Mouse (Mus musculus): Measurements from ENCODE around the gene Lamb3. TPM values are rescaled to one million over a fixed set of nuclear protein-coding genes. Genes with fewer than 3 reads are reported as not detected.
A peak's percentile ranks its signal among the peaks of the same experiment; 100 is the strongest.

Lamb3 gene
- polyA plus RNA-seq, 1 experiment from 2014 or later: 8.5 TPM

DNA sequence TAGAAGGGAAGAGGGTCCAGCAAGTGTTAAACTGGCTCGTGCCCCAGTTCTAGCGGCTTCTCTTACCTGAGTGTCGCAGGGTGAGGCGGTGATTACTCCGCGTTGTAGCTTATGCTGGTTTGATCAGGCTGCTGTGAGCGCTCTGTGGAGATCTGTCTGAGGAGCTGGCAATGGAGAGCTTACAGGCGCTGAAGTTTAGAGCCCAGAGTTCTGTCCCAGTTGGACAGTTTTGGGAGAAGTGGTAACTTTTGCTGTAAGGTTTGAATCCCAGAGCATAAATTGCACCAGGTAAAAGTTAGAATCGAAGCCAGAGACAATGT lies 33.7 kb upstream of the Lamb3 start:
- Histone ChIP-seq H3K9ac (ENCODE audit: low read depth, low read length) (peak overlapping the region; percentile 77), H3K4me2 (ENCODE audit: low read depth, low read length) (peak overlapping the region; percentile 70), H3K36me3 (ENCODE audit: control insufficient read depth, insufficient read depth, low read length) (no peaks in the 10 kb centered on the region; the same call in 1 of the 2 replicates), H3K27me3 (replicated peaks; ENCODE audit: control insufficient read depth, insufficient read depth, low read length) (no peaks in the 10 kb centered on the region), H3K4me3 (ENCODE audit: low read depth, low read length) (peak overlapping the region; percentile 61), H3K9me3 (ENCODE audit: control insufficient read depth, low read length) (no peaks in the 10 kb centered on the region), H3K27ac (replicated peaks; ENCODE audit: low read depth, low read length) (peak overlapping the region; percentile 83), H3K4me1 (ENCODE audit: control insufficient read depth, insufficient read depth, low read length) (peaks cover 20% of the 10 kb centered on the region)
- DNase-seq (ENCODE audit: low spot score) (no peak), ATAC-seq (ENCODE audit: low read depth) (no peak)
- WGBS: 21% methylated on average over 9 of the region's 9 CpGs

DNA sequence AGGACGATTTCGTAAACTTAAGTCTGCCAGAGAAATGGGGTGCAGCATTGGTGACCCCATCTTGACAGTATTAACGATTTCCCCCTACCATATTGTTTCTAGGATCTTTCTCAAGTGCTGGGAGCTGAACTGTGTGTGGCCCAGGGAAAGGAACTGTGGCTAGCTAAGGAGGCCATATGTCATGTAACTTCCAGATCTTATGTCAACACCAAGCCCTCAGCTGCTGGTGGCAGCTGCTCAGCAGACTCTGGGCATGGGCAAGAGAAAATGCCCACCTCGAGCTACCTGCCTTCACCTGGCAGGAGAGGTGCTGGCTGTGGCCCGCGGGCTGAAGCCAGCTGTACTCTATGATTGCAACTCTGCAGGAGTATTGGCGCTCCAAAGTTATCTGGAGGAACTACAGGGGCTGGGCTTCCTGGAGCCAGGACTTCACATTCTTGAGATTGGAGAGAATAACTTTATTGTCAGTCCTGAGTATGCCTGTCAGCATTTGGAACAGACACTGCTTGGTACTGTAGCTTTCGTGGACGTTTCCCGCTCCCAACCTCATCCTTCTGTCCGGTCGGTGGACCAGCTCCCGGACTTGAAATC lies 33.3 kb upstream of the Lamb3 start:
- Histone ChIP-seq H3K9ac (ENCODE audit: low read depth, low read length) (peak overlapping the region; percentile 77), H3K4me1 (ENCODE audit: control insufficient read depth, insufficient read depth, low read length) (peaks cover 20% of the 10 kb centered on the region), H3K4me3 (ENCODE audit: low read depth, low read length) (peak overlapping the region; percentile 61), H3K36me3 (ENCODE audit: control insufficient read depth, insufficient read depth, low read length) (no peaks in the 10 kb centered on the region), H3K4me2 (ENCODE audit: low read depth, low read length) (peak overlapping the region; percentile 70), H3K9me3 (ENCODE audit: control insufficient read depth, low read length) (no peaks in the 10 kb centered on the region), H3K27ac (replicated peaks; ENCODE audit: low read depth, low read length) (peak overlapping the region; percentile 83; the same call in 1 of the 2 replicates), H3K27me3 (replicated peaks; ENCODE audit: control insufficient read depth, insufficient read depth, low read length) (no peaks in the 10 kb centered on the region)
- WGBS: 88% methylated on average over 13 of the region's 13 CpGs
- DNase-seq (ENCODE audit: low spot score) (no peak), ATAC-seq (ENCODE audit: low read depth) (no peak)

DNA sequence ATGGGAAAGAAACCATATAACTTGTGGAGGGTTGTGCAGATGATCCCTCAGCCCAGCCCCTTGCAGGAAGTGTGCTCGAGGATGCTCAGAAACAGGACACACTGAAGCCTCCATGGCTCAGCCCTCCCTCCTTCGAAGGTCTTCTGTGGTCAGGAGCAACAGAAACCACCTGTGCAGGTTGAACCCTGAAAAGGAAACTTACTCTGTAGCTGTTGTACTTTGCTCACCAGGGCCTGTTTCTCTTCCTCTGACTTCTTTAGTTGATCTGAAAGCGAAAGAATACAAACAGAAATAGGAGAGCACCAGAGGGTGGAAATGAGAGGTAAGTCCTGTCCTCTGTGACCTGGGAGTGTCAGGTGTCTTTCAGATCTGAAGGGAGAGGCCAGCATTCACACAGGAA lies 26.4 kb upstream of the Lamb3 start:
- no peak overlapping the region for H3K4me3 ChIP-seq (ENCODE audit: low read depth, low read length)
- no peak overlapping the region for H3K4me2 ChIP-seq (ENCODE audit: low read depth, low read length)
- no peaks in the 10 kb centered on the region for H3K4me1 ChIP-seq (ENCODE audit: control insufficient read depth, insufficient read depth, low read length)
- H3K9me3 ChIP-seq (ENCODE audit: control insufficient read depth, low read length): no peaks in the 10 kb centered on the region
- DNase-seq (ENCODE audit: low spot score) (no peak), ATAC-seq (ENCODE audit: low read depth) (no peak)
- no peak overlapping the region for H3K27ac ChIP-seq (replicated peaks; ENCODE audit: low read depth, low read length)
- 76% methylated on average over 3 of the region's 3 CpGs for WGBS
- H3K36me3 ChIP-seq (ENCODE audit: control insufficient read depth, insufficient read depth, low read length): no peaks in the 10 kb centered on the region
- no peak overlapping the region for H3K9ac ChIP-seq (ENCODE audit: low read depth, low read length)
- H3K27me3 ChIP-seq (replicated peaks; ENCODE audit: control insufficient read depth, insufficient read depth, low read length): no peaks in the 10 kb centered on the region

DNA sequence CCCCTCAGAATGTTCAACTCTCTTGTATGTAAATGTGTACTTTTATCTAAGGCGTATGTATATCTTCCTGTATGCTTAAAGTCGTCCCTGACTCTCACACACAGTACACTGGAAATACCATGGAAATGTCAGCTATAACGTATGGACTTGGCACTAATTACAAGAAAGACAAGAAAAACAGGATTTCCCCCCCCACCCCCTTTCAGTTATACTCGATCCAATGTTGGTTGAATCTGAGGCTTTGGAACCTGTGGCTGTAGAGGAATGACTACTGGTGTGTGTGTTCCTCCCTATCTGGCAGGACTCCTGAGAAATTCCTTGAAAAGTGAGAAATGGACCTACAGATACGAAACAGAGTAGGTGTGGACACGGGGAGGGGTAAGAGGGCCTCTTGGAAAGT lies 19.2 kb upstream of the Lamb3 start:
- ATAC-seq (ENCODE audit: low read depth) (no peak), DNase-seq (ENCODE audit: low spot score) (peak; percentile 65)

DNA sequence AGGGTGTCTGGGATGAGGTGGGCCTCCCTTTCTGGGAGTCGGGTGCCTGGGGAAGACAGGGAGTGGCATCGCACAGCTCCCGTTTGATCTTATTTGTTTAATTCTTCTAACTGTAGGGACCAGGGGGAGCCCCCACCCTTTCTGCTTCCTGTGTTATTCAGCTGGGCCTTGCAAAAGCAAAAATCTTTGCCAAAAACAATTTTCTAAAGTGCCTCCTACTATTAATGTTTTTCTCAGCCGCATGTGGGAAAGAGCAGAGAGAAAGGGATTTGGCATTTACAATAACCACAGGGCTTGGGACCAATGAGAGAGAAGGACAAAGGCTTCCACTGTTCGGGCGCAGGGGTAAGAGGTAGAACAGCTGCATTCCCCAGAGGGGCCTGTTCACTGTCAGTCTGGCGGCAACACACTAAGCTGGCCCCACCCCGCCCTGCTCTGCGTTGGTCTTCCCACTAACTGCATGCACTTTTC lies 18.3 kb upstream of the Lamb3 start:
- Histone ChIP-seq H3K4me3 (ENCODE audit: low read depth, low read length) (no peak overlapping the region), H3K9me3 (ENCODE audit: control insufficient read depth, low read length) (no peaks in the 10 kb centered on the region), H3K27ac (replicated peaks; ENCODE audit: low read depth, low read length) (peak overlapping the region; percentile 93), H3K27me3 (replicated peaks; ENCODE audit: control insufficient read depth, insufficient read depth, low read length) (no peaks in the 10 kb centered on the region), H3K9ac (ENCODE audit: low read depth, low read length) (peak overlapping the region; percentile 34), H3K4me1 (ENCODE audit: control insufficient read depth, insufficient read depth, low read length) (peaks cover 38% of the 10 kb centered on the region), H3K36me3 (ENCODE audit: control insufficient read depth, insufficient read depth, low read length) (no peaks in the 10 kb centered on the region), H3K4me2 (ENCODE audit: low read depth, low read length) (peak overlapping the region; percentile 25)
- DNase-seq (ENCODE audit: low spot score) (peak; percentile 96), ATAC-seq (ENCODE audit: low read depth) (peak; percentile 98)
- 3% methylated on average over 9 of the region's 9 CpGs for WGBS

More for the DNA sequence above, 19.2 kb upstream of the Lamb3 start:
- H3K9ac ChIP-seq (ENCODE audit: low read depth, low read length): no peak overlapping the region
- no peaks in the 10 kb centered on the region for H3K36me3 ChIP-seq (ENCODE audit: control insufficient read depth, insufficient read depth, low read length)
- no peaks in the 10 kb centered on the region for H3K27me3 ChIP-seq (replicated peaks; ENCODE audit: control insufficient read depth, insufficient read depth, low read length)
- 71% methylated on average over 6 of the region's 6 CpGs for WGBS
- H3K27ac ChIP-seq (replicated peaks; ENCODE audit: low read depth, low read length): peak overlapping the region; percentile 93
- no peak overlapping the region for H3K4me3 ChIP-seq (ENCODE audit: low read depth, low read length)
- H3K9me3 ChIP-seq (ENCODE audit: control insufficient read depth, low read length): no peaks in the 10 kb centered on the region
- H3K4me2 ChIP-seq (ENCODE audit: low read depth, low read length): no peak overlapping the region
- peaks cover 38% of the 10 kb centered on the region for H3K4me1 ChIP-seq (ENCODE audit: control insufficient read depth, insufficient read depth, low read length)

DNA sequence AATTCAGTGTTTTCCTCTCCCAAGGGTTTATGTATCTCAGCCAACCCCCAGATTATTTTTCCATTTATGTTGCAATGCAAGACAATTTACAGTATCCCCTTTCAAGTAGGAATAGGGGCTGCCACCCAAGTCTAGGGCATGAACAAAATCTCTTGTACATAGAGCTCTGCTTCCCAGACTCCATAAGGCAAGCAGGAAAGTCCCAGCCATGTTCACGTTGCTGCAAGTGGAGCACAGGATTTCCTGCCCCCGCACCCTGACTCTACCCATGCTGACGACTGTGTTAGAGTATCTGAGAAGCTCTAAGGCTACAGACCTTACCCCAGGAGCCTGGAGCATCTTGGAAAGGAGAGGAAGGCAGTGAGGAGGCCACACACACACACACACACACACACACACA lies 17.7 kb upstream of the Lamb3 start:
- WGBS: 21% methylated on average over 3 of the region's 3 CpGs
- Histone ChIP-seq H3K9ac (ENCODE audit: low read depth, low read length) (no peak overlapping the region), H3K36me3 (ENCODE audit: control insufficient read depth, insufficient read depth, low read length) (no peaks in the 10 kb centered on the region), H3K9me3 (ENCODE audit: control insufficient read depth, low read length) (no peaks in the 10 kb centered on the region), H3K27me3 (replicated peaks; ENCODE audit: control insufficient read depth, insufficient read depth, low read length) (no peaks in the 10 kb centered on the region), H3K4me3 (ENCODE audit: low read depth, low read length) (no peak overlapping the region), H3K4me1 (ENCODE audit: control insufficient read depth, insufficient read depth, low read length) (peaks cover 38% of the 10 kb centered on the region), H3K4me2 (ENCODE audit: low read depth, low read length) (no peak overlapping the region; the same call in 1 of the 2 replicates), H3K27ac (replicated peaks; ENCODE audit: low read depth, low read length) (peak overlapping the region; percentile 93)
- peak; percentile 66 for DNase-seq (ENCODE audit: low spot score)
- peak; percentile 41 for ATAC-seq (ENCODE audit: low read depth)

DNA sequence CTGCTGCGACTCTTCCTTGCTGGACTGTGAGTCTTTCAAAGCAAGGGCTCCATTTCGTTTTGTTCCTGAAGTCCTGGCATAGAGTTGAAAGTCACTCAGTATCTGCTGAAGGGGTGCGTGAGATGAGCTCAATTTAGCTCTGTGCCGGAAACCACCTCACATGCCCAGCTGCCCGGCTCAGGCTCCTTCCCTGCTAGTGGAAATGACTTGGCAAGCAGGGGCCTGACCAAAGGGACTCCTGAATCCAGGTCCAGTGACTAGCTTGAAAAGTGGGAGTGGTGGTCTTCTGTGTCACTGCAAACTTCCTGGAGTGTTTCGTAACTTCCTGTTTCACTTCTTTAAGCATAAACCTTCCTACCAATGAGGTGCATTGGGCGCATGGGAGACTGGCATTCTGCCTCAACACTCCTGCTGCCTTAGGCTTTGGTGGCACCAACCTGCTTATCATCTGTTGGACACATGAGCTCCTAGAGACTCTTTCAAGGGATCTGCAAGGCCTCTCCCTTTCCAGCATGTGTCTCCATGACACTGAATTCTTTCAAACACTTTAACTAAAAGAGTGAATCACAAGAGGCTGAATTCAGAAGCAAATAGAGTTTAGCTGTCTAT lies 15.7 kb upstream of the Lamb3 start:
- Histone ChIP-seq H3K4me3 (ENCODE audit: low read depth, low read length) (no peak overlapping the region), H3K27ac (replicated peaks; ENCODE audit: low read depth, low read length) (no peak overlapping the region; the same call in 1 of the 2 replicates), H3K36me3 (ENCODE audit: control insufficient read depth, insufficient read depth, low read length) (no peaks in the 10 kb centered on the region), H3K9me3 (ENCODE audit: control insufficient read depth, low read length) (no peaks in the 10 kb centered on the region), H3K4me1 (ENCODE audit: control insufficient read depth, insufficient read depth, low read length) (peaks cover 38% of the 10 kb centered on the region), H3K27me3 (replicated peaks; ENCODE audit: control insufficient read depth, insufficient read depth, low read length) (no peaks in the 10 kb centered on the region), H3K9ac (ENCODE audit: low read depth, low read length) (0 out of 2 replicates have a peak overlapping the region, but pooled peaks have one; percentile 2), H3K4me2 (ENCODE audit: low read depth, low read length) (no peak overlapping the region)
- 83% methylated on average over 7 of the region's 7 CpGs for WGBS
- DNase-seq (ENCODE audit: low spot score) (no peak), ATAC-seq (ENCODE audit: low read depth) (no peak)

DNA sequence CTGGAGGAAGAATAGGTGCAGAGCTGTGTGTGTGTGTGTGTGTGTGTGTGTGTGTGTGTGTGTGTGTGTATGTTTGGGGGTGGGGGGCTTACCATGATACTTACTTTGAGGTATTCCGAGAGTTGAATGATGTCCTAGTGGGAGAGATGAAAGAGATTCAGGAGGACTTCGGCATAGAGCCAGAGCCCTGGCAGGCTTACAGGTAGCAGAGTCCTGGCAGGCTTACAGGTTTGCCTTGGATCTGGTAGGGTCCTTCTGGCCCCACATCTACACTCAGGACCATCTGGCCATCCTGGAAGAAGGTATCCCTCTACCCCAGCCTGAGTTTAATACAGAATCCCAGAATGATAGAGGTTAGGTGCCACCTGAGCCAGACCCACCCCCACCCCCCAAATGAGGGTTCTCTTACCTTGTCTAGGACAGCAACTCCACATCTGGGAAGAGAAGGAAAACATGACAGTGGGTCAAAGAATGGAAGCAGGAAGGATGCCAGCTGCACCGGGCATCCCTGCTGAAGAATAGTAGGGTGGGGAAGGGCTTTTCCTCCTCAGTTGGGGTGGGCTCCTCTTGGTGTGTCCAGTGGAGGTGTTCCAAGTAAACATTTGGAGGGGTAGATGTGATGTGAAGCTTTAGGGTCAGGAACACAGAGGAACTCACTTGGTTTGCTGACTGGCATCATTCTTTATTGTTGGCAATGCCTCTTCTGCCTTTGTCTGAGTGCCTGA lies 12.9 kb upstream of the Lamb3 start:
- Histone ChIP-seq H3K9ac (ENCODE audit: low read depth, low read length) (no peak overlapping the region), H3K4me2 (ENCODE audit: low read depth, low read length) (no peak overlapping the region), H3K27ac (replicated peaks; ENCODE audit: low read depth, low read length) (no peak overlapping the region), H3K27me3 (replicated peaks; ENCODE audit: control insufficient read depth, insufficient read depth, low read length) (no peaks in the 10 kb centered on the region), H3K4me3 (ENCODE audit: low read depth, low read length) (no peak overlapping the region), H3K9me3 (ENCODE audit: control insufficient read depth, low read length) (no peaks in the 10 kb centered on the region), H3K4me1 (ENCODE audit: control insufficient read depth, insufficient read depth, low read length) (peaks cover 21% of the 10 kb centered on the region), H3K36me3 (ENCODE audit: control insufficient read depth, insufficient read depth, low read length) (no peaks in the 10 kb centered on the region)
- DNase-seq (ENCODE audit: low spot score): no peak
- 73% methylated on average over 3 of the region's 3 CpGs for WGBS
- ATAC-seq (ENCODE audit: low read depth): no peak
